Mouse (Mus musculus): ENCODE measurements at regions not wholly inside any gene's neighbourhood (a gene's known extent, or its start where the extent isn't known, plus 50 kb on each side); places are given as distances from the start of the nearest gene placed in this dataset.

DNA sequence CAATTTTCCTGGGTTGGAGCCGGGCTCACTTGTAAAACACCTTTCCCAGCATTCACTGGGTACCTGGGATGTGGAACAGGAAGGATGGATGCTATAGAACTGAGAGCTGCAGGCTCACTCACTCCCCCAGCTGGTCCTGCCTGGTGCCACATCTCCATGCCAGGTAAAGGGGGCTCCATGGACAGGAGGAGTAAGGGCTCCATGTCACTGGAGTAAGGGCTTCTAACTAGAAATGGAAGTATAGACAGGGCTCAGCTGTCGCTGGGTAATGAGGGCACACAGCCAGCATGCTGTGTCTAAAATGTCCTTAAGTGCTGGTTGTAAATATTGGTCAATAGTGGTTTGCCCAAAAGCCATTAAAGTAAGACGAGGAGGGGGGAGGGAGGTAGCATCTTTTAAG is 99.4 kb upstream of the Gpr12 start:
- Histone ChIP-seq H3K27me3 (ENCODE audit: control insufficient read depth, insufficient read depth, low read length, poor library complexity, severe bottlenecking) (no peaks in the 10 kb centered on the region), H3K36me3 (ENCODE audit: control insufficient read depth, insufficient read depth, low read length, poor library complexity, severe bottlenecking) (no peaks in the 10 kb centered on the region)
- DNase-seq (ENCODE audit: low read depth, low spot score) = no peak

GRCm38 (mm10) chr5:146683554-146683953 is 98.5 kb upstream of the Gpr12 start:
- no peaks in the 10 kb centered on the region for H3K27me3 ChIP-seq (ENCODE audit: control insufficient read depth, insufficient read depth, low read length, poor library complexity, severe bottlenecking)
- no peak for DNase-seq (ENCODE audit: low read depth, low spot score)
- H3K36me3 ChIP-seq (ENCODE audit: control insufficient read depth, insufficient read depth, low read length, poor library complexity, severe bottlenecking) = no peaks in the 10 kb centered on the region

DNA sequence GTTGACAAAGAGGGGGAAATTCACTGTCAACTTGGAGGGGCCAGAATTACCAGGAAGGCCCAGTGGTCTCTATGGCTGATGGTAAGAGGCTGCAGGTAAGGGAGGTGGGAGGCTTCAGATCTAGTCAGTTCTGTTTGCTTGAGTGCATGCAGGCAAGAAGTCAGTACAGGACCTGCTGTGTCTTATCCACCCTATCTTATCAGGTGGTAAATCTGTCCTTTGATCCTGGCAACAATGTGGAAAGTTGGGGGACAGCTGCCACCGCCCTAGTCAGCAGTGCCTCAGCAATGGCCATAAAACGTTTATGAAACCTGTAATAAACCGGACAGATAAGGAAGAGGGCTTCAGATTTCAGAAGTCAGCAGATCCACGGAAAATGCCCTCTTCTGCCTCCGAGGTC is 97.9 kb upstream of the Gpr12 start:
- H3K36me3 ChIP-seq (ENCODE audit: control insufficient read depth, insufficient read depth, low read length, poor library complexity, severe bottlenecking) = no peaks in the 10 kb centered on the region
- H3K27me3 ChIP-seq (ENCODE audit: control insufficient read depth, insufficient read depth, low read length, poor library complexity, severe bottlenecking) = no peaks in the 10 kb centered on the region
- DNase-seq (ENCODE audit: low read depth, low spot score) = no peak

- no peaks in the 10 kb centered on the region for H3K27me3 ChIP-seq (ENCODE audit: control insufficient read depth, insufficient read depth, low read length, poor library complexity, severe bottlenecking)
- H3K36me3 ChIP-seq (ENCODE audit: control insufficient read depth, insufficient read depth, low read length, poor library complexity, severe bottlenecking) = no peaks in the 10 kb centered on the region
- DNase-seq (ENCODE audit: low read depth, low spot score) = peak; percentile 92
These were observed 96.5 kb upstream of the Gpr12 start for GRCm38 (mm10) chr5:146681512-146681911.

GRCm38 (mm10) chr5:146679198-146679681 is 94.2 kb upstream of the Gpr12 start:
- Histone ChIP-seq H3K27me3 (ENCODE audit: control insufficient read depth, insufficient read depth, low read length, poor library complexity, severe bottlenecking) (no peaks in the 10 kb centered on the region), H3K36me3 (ENCODE audit: control insufficient read depth, insufficient read depth, low read length, poor library complexity, severe bottlenecking) (no peaks in the 10 kb centered on the region)
- no peak for DNase-seq (ENCODE audit: low read depth, low spot score)

DNA sequence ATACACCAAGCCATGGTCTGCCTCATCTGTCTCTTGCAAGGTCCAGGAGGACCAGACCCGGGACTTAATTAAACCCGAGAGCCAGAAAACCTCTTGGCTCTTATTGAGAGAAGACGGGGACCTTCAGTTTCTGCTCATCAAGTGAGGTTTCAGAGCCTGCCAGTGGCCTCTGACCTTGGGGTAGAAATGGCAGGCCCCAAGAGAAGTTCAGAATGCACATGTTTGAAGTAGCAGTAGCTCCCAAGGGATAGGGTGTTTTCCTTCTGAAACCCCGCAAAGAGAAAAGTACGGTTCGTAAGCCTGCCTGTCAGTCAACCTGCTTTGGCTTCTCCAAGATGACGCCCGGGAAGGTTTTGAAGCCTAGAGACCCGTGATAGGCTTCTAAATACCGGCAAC is 93.7 kb upstream of the Gpr12 start:
- no peak for DNase-seq (ENCODE audit: low read depth, low spot score)
- no peaks in the 10 kb centered on the region for H3K36me3 ChIP-seq (ENCODE audit: control insufficient read depth, insufficient read depth, low read length, poor library complexity, severe bottlenecking)
- no peaks in the 10 kb centered on the region for H3K27me3 ChIP-seq (ENCODE audit: control insufficient read depth, insufficient read depth, low read length, poor library complexity, severe bottlenecking)

- DNase-seq (ENCODE audit: low read depth, low spot score) = no peak
- Histone ChIP-seq H3K36me3 (ENCODE audit: control insufficient read depth, insufficient read depth, low read length, poor library complexity, severe bottlenecking) (no peaks in the 10 kb centered on the region), H3K27me3 (ENCODE audit: control insufficient read depth, insufficient read depth, low read length, poor library complexity, severe bottlenecking) (no peaks in the 10 kb centered on the region)
These were observed 93.2 kb upstream of the Gpr12 start for GRCm38 (mm10) chr5:146678049-146678774.

DNA sequence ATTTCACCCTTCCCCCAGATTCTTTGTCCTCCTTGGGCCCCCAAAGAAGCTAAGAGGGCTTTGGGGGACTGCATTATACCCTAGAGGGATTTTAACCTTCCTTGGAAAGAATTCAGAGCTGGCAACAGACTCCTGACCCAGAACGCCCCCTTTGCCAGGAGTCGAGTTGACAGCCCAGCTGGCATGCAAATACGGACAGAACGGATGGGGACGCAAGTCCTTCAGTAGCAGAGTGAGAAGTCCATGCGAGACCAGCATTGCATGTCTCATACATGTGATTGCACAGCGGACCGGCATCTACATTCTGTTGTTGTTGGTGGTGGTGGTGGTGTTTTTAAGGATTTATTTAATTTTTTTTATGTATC is 92.1 kb upstream of the Gpr12 start:
- Histone ChIP-seq H3K27me3 (ENCODE audit: control insufficient read depth, insufficient read depth, low read length, poor library complexity, severe bottlenecking) (no peaks in the 10 kb centered on the region), H3K36me3 (ENCODE audit: control insufficient read depth, insufficient read depth, low read length, poor library complexity, severe bottlenecking) (no peaks in the 10 kb centered on the region)
- DNase-seq (ENCODE audit: low read depth, low spot score) = no peak

GRCm38 (mm10) chr5:146676470-146677150 is 91.6 kb upstream of the Gpr12 start:
- no peaks in the 10 kb centered on the region for H3K36me3 ChIP-seq (ENCODE audit: control insufficient read depth, insufficient read depth, low read length, poor library complexity, severe bottlenecking)
- DNase-seq (ENCODE audit: low read depth, low spot score) = peak; percentile 75
- H3K27me3 ChIP-seq (ENCODE audit: control insufficient read depth, insufficient read depth, low read length, poor library complexity, severe bottlenecking) = no peaks in the 10 kb centered on the region

- no peaks in the 10 kb centered on the region for H3K36me3 ChIP-seq (ENCODE audit: control insufficient read depth, insufficient read depth, low read length, poor library complexity, severe bottlenecking)
- no peaks in the 10 kb centered on the region for H3K27me3 ChIP-seq (ENCODE audit: control insufficient read depth, insufficient read depth, low read length, poor library complexity, severe bottlenecking)
- no peak for DNase-seq (ENCODE audit: low read depth, low spot score)
These were observed 90.8 kb upstream of the Gpr12 start for GRCm38 (mm10) chr5:146675887-146676277.

GRCm38 (mm10) chr5:146675006-146675886 is 90.2 kb upstream of the Gpr12 start:
- Histone ChIP-seq H3K36me3 (ENCODE audit: control insufficient read depth, insufficient read depth, low read length, poor library complexity, severe bottlenecking) (no peaks in the 10 kb centered on the region), H3K27me3 (ENCODE audit: control insufficient read depth, insufficient read depth, low read length, poor library complexity, severe bottlenecking) (no peaks in the 10 kb centered on the region)
- peak; percentile 89 for DNase-seq (ENCODE audit: low read depth, low spot score)

- H3K27me3 ChIP-seq (ENCODE audit: control insufficient read depth, insufficient read depth, low read length, poor library complexity, severe bottlenecking) = no peaks in the 10 kb centered on the region
- H3K36me3 ChIP-seq (ENCODE audit: control insufficient read depth, insufficient read depth, low read length, poor library complexity, severe bottlenecking) = no peaks in the 10 kb centered on the region
- no peak for DNase-seq (ENCODE audit: low read depth, low spot score)
These were observed 76.7 kb upstream of the Gpr12 start for GRCm38 (mm10) chr5:146661751-146662150.

GRCm38 (mm10) chr5:146657228-146657627 is 72.2 kb upstream of the Gpr12 start:
- DNase-seq (ENCODE audit: low read depth, low spot score) = peak; percentile 72
- Histone ChIP-seq H3K36me3 (ENCODE audit: control insufficient read depth, insufficient read depth, low read length, poor library complexity, severe bottlenecking) (no peaks in the 10 kb centered on the region; the same call in 1 of the 2 replicates), H3K27me3 (ENCODE audit: control insufficient read depth, insufficient read depth, low read length, poor library complexity, severe bottlenecking) (no peaks in the 10 kb centered on the region)

DNA sequence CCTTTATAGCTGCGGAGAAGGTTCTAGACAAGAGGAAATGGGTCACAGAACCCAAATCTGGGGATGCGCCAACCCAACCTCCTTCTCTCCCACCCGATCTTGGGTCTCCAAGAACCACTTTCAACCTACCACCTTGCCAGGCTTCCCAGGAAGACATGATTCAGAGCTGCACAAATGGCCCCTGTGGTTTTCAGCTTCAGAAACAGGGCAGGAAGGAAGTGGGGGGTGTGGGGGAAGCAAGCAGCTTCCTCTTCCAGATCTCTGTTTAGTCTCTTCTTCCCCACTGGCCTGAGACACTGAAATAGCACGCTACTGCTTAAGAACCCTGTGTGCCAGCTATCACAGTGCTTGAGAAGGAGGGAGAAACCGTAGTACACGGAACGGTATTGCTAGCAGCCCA is 70.4 kb upstream of the Gpr12 start:
- DNase-seq (ENCODE audit: low read depth, low spot score) = peak; percentile 78
- no peaks in the 10 kb centered on the region for H3K27me3 ChIP-seq (ENCODE audit: control insufficient read depth, insufficient read depth, low read length, poor library complexity, severe bottlenecking)
- H3K36me3 ChIP-seq (ENCODE audit: control insufficient read depth, insufficient read depth, low read length, poor library complexity, severe bottlenecking) = no peaks in the 10 kb centered on the region; the same call in 1 of the 2 replicates

Measured in splenic B cell, adult 2 months (primary cell).